Mouse (Mus musculus): ENCODE measurements around the gene Rps6ka2.

- no peak for TF ChIP-seq GATA1 (IDR thresholded peaks at IDR 0.05; ENCODE audit: borderline replicate concordance, low read length)
- TF ChIP-seq FLI1 (IDR thresholded peaks at IDR 0.05; ENCODE audit: low read length): no peak
These were observed 20.4 kb upstream of the Rps6ka2 start for GRCm38 (mm10) chr17:7149328-7150195.
